Mouse (Mus musculus): ENCODE results near the gene Acap1.

Gene Acap1

DNA sequence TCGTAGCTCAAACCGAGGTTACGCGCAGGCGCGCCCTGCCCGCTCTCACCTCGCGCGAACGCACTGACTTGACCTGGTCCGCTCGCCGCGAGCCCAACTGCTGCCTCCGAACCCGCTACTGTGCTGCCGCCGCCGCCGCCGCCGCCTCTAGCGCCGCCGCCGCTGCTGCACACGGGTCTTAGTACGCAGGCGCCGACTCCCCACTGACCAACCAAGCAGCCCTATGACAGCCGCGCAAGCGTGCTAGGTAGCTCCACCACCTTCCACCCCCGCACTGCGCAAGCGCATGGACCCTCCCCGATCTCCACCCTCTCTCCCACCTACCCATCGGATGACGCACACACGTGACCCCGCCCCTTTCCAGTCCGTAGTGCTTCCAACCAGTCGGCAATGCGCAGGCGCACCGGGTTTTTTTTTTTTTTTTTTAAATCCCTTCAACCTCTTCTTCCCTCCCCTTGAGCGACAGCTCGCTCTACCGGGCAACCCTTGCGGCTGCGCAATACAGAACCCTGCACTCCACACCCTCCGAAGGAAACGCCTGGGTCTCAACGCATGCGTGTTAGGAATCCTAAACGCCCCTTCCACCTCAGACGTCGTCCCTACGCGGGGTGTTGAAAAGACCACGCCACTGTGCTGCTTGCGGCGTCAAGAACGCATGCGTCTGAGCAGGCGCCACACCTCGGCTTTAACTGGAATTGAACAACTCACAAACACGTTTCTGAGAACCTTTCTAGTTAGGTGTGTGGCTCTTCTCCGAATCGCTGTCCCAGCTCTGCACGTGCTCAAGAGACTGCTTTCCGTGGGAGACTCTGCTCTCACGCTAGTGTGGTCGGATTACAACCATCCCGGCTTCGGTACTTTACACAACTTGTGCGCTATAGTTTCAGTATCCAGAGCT, 26.0 kb upstream of the Acap1 start, which contains the start of gene Eif5a:
Eif5a (minus strand) TSS at position 845 of the 898 bp plus-strand sequence.
- DNase-seq (ENCODE audit: low spot score in 2 of 2): peak; percentile 100

DNA sequence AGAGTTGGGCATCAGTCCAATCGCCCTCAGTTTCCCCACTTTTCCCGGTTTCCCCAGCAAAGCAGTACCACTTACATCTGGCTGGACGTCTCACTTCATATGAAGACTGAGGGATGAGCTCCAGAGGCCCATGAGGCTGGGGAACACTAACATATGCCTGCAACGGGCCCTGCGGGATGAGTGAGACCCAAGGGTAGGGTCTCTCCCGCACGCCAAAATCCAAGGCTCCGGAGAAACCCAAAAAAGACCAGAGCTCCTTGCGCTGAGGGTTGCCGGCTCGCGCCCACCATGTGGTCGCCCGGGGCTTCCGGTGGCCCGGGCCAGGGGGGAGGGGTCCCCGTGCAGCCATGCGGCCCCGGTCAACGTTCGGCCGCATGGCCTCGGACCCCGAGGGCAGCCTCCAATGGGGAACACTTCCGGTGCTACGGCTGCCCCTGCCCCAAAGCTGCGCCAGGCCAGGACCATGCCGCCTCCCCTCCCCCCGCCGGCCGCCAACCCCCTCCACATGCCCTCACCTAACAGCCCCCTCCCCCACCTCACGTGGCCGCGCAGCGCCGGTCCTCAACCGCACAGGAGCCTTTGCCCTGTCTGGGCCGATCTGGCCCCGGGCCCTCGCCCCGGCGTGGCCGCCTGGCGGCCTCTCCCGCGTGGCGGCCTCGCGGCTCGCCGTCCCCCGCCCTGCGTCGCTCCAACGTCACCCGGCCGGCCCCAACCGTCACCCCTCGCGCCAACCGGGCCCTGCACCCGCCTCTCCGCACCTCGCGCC, 25.1 kb upstream of the Acap1 start:
- DNase-seq (ENCODE audit: low spot score in 2 of 2): peak; percentile 56 to 66

- peak; percentile 44 to 59 for DNase-seq (ENCODE audit: low spot score in 2 of 2)
Measured at GRCm38 (mm10) chr11:69919661-69920265, 24.4 kb upstream of the Acap1 start.

DNA sequence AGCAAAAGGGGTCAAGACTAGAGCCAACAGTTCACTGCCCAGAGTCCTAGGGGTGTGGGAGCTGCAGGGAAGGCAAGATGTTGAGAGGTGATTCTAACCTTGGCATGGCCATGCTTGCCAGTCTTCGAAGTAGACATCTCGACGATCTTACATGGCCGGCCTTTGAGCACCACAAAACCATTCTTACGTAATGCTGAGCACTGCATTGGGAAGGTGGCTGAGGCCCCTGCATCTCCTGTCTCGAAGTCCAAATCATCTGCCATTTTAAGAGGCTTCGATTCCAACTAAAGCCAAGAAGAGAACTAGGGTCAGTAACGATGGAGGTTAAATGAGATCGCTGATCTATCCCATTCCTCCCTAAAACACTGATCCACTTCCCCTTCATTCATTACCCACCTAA, 23.7 kb upstream of the Acap1 start:
- no peak for DNase-seq (ENCODE audit: low spot score in 2 of 2)

- no peak for DNase-seq (ENCODE audit: low spot score in 2 of 2)
Measured at GRCm38 (mm10) chr11:69918118-69918517, 22.8 kb upstream of the Acap1 start.

GRCm38 (mm10) chr11:69917379-69917948, 22.1 kb upstream of the Acap1 start:
- no peak for DNase-seq (ENCODE audit: low spot score in 2 of 2)

- peak in 1 of 2 experiments; percentile 8 for DNase-seq (ENCODE audit: low spot score in 2 of 2)
Measured at GRCm38 (mm10) chr11:69916652-69917378, 21.5 kb upstream of the Acap1 start.

DNA sequence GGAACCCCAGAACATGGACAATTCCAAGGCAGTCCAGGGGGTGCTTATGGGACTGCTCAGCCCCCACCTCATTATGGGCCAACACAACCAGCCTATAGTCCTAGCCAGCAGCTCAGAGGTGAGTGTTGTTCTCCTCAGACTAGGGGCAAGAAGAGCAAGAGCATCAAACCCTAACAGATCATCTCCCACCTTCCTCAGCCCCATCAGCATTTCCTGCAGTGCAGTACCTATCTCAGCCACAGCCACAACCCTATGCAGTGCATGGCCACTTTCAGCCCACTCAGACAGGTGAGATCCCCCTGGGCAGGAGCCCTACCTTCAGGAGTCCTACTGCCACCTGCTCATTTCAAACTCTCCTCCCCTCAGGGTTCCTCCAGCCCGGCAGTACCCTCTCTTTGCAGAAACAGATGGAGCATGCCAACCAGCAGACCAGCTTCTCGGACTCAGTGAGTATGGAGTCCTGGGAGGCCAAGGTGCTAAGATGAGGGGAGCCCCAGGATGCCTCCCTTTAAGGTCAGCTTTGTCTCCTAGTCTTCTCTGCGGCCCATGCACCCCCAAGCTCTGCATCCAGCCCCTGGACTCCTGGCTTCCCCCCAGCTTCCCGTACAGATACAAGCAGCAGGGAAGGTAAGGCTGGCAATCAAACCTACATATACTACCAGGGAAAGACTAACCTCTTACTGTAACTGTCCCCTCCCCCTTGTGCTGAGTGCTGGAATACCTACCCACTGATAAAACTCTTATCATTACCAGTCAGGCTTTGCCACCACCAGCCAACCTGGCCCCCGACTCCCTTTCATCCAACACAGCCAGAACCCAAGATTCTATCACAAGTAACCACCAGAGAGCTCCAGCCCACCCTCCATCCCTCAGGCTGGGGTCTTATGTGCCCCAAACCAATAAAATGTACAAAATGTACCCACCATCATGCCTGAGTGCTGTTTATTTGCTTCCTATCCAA, 20.6 kb upstream of the Acap1 start:
- DNase-seq (ENCODE audit: low spot score in 2 of 2): peak in 1 of 2 experiments; percentile 6

DNA sequence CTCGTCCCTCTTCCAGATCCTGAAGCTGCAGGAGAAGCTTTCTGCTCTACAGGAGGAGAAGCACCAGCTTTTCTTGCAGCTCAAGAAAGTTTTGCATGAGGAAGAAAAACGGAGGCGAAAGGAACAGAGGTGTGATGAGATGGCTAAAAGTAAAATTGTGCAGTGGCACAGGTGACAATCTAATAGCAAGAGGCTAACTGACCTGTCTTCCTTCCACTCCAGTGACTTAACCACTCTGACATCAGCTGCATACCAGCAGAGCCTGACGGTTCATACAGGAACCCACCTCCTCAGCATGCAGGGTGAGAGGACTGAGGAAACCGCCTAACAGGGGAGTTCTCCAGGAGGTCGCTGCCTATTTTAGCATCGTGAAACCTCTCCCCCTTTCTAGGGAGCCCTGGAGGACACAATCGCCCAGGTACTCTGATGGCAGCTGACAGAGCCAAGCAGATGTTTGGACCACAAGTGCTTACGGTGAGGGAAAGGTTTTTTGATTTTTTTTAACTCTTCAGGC, 19.6 kb upstream of the Acap1 start:
- DNase-seq (ENCODE audit: low spot score in 2 of 2): no peak

GRCm38 (mm10) chr11:69914372-69914764, 19.0 kb upstream of the Acap1 start:
- DNase-seq (ENCODE audit: low spot score in 2 of 2): no peak

DNA sequence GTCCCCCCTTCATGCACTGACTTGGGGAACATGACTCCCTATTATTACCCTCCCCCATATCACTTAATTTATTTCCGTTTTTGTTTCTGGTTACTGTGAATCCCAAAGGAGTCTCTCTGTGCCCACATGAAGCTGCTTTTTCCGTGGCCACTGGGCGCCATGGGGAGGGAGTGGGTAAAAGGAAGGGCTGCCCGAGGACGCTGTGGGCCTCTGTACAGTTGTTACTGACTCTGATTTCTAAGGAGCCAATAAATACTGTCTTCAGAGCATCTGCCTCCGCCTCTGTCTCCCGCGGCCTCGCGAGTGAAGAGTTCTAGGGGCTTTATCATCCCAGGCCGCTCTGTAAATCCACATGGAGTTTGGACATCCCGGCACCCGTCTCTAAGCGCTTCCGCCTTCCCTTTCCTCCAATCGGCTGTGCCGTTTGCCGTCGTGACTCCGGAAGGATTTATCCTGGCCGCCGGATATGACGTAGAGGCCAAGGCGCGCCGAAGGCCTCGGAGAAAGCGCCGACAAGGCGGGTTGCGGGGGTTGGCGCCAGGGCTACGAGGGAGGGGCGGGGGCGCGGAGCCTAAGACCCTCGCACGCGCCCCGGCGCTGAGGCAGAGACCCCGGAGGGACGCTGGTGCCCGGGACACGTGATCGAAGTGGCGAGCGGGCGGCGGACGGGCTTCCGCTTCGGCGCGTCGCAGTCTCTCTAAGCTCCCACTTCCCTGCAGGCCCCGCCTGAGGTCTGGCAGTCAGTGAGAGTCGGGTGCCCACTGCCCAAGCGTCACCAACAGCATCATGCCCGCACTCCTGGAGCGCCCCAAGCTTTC, 18.4 kb upstream of the Acap1 start, which contains the start of gene Gps2:
Gps2 (plus strand) TSS at position 335 of the 818 bp plus-strand sequence.
- DNase-seq (ENCODE audit: low spot score in 2 of 2): peak; percentile 86 to 92

GRCm38 (mm10) chr11:69912716-69913530, 17.6 kb upstream of the Acap1 start:
- DNase-seq (ENCODE audit: low spot score in 2 of 2): no peak

DNA sequence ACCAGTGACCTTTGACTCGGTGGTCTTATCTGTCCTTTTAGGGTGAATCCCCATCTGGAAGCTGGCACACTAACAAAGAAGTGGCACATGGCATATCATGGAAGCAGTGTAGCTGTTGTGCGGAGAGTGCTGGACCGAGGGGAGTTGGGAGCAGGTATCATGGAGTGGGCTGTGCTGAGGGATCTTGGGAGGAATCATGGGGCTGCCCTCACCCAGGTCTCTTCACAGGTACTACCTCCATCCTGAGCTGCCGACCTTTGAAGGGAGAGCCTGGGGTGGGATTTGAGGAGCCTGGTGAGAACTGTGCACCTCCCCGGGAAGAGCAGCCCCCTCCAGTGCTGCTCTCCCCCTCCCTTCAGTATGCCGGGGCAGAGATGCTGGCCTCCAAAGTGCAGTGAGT, 16.4 kb upstream of the Acap1 start:
- no peak for DNase-seq (ENCODE audit: low spot score in 2 of 2)

- DNase-seq (ENCODE audit: low spot score in 2 of 2): no peak
Measured at GRCm38 (mm10) chr11:69910781-69911560, 15.6 kb upstream of the Acap1 start.

DNA sequence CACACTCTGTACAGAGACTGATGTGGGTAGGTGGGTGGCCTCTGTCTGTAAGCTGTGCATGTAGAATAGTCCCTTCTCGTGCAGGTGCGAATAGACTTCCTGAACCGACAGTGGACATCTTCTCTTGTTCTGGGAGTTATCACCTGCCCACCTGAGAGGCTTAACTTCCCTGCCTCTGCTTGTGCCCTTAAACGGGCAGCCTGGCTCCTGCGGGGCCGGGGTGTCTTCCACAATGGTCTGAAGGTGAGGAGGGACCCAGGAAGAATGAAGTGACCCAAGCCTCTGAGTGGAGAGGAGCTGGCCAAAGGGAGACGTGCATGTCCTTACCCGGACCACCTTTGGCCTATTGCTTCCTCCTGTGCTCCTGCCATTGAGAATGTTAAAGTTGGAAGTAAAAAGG, 14.8 kb upstream of the Acap1 start:
- no peak for DNase-seq (ENCODE audit: low spot score in 2 of 2)

DNA sequence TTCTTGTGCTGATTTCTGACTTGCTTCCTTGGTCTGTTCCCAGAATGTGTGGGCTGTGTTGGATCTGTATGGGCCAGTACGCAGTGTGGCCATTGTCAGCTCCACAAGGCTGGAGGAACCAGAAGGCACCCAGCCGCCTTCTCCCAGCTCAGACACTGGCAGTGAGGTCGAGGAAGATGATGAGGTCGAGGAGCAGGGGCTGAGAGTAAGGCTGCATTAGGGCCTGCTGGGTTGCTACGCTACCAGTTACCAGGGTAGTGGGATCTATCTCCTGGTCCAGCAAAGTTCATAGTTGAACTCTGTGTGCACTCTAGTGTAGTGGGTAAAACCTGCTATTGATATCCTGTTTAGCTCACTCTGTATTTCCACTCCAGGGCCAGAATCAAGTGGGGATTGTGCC, 13.8 kb upstream of the Acap1 start:
- DNase-seq (ENCODE audit: low spot score in 2 of 2): no peak

GRCm38 (mm10) chr11:69908645-69909044, 13.3 kb upstream of the Acap1 start:
- no peak for DNase-seq (ENCODE audit: low spot score in 2 of 2)

Measured in frontal cortex, postnatal 10 days (tissue).